Mouse (Mus musculus) embryo, embryonic 10.5 days (tissue): ENCODE data around the gene Fgfr2.

Experiments used
- DNase-seq: peaks from one replicate; pipeline ENCODE4 v3.0.0-alpha.2; 2015; ENCODE audit warnings: low spot score

Gene Fgfr2

GRCm38 (mm10) chr7:132507361-132507760 is 615.8 kb downstream of the Fgfr2 start:
- DNase-seq: peak; percentile 43

- DNase-seq: peak; percentile 23
Observed at GRCm38 (mm10) chr7:132506226-132506625, 616.9 kb downstream of the Fgfr2 start.

GRCm38 (mm10) chr7:132502445-132502844 is 620.7 kb downstream of the Fgfr2 start:
- peak; percentile 48 for DNase-seq

GRCm38 (mm10) chr7:132497142-132497541 is 626.0 kb downstream of the Fgfr2 start:
- DNase-seq: no peak

- no peak for DNase-seq
Observed at GRCm38 (mm10) chr7:132494263-132494662, 628.9 kb downstream of the Fgfr2 start.

- DNase-seq: no peak
Observed at GRCm38 (mm10) chr7:132493632-132494031, 629.5 kb downstream of the Fgfr2 start.

- DNase-seq: no peak
Observed at GRCm38 (mm10) chr7:132491902-132492301, 631.2 kb downstream of the Fgfr2 start.

GRCm38 (mm10) chr7:132487361-132487760 is 635.8 kb downstream of the Fgfr2 start:
- DNase-seq: peak; percentile 9

- DNase-seq: no peak
Observed at GRCm38 (mm10) chr7:132486403-132487178, 636.6 kb downstream of the Fgfr2 start.

- no peak for DNase-seq
Observed at GRCm38 (mm10) chr7:132484424-132484823, 638.7 kb downstream of the Fgfr2 start.

- DNase-seq: no peak
Observed at GRCm38 (mm10) chr7:132480696-132481306, 642.3 kb downstream of the Fgfr2 start.

GRCm38 (mm10) chr7:132478295-132478809 is 644.8 kb downstream of the Fgfr2 start:
- no peak for DNase-seq

- DNase-seq: no peak
Observed at GRCm38 (mm10) chr7:132477753-132478152, 645.4 kb downstream of the Fgfr2 start.

- no peak for DNase-seq
Observed at GRCm38 (mm10) chr7:132476491-132476890, 646.7 kb downstream of the Fgfr2 start.

- DNase-seq: peak; percentile 79
Observed at GRCm38 (mm10) chr7:132475069-132475468, 648.1 kb downstream of the Fgfr2 start.

- DNase-seq: peak; percentile 68
Observed at GRCm38 (mm10) chr7:132471327-132471726, 651.8 kb downstream of the Fgfr2 start.

GRCm38 (mm10) chr7:132468391-132468790 is 654.8 kb downstream of the Fgfr2 start:
- DNase-seq: no peak

- no peak for DNase-seq
Observed at GRCm38 (mm10) chr7:132465897-132466296, 657.3 kb downstream of the Fgfr2 start.

GRCm38 (mm10) chr7:132464894-132465293 is 658.3 kb downstream of the Fgfr2 start:
- no peak for DNase-seq

- peak; percentile 42 for DNase-seq
Observed at GRCm38 (mm10) chr7:132458493-132458892, 664.7 kb downstream of the Fgfr2 start.

- DNase-seq: no peak
Observed at GRCm38 (mm10) chr7:132455071-132455720, 668.0 kb downstream of the Fgfr2 start.

- DNase-seq: no peak
Observed at GRCm38 (mm10) chr7:132449891-132450735, 673.0 kb downstream of the Fgfr2 start.
